12 mouse cellular contexts compared by ENCODE assay signal in genomic region chr2:118714230-118714629, GRCm38 (mm10). TPM values are rescaled to one million over a fixed set of nuclear protein-coding genes. Genes with fewer than 3 reads are reported as not detected.
DNase-seq lines count a peak whose midpoint lies in the region; ATAC-seq and TF ChIP-seq lines count a peak whose summit lies in the region.
"Had no signal": no experiment of that assay in that cellular context is flagged by ENCODE, and none has a peak within 500 bp of the region (broad histone marks: within the 10 kb centered on the region; RNA-seq: fewer than 3 reads in every experiment).

No protein-coding gene starts in this region.

- H3K4me3 ChIP-seq in forebrain, postnatal 0 days (ENCODE audit: low read depth, low read length): no peak overlapping the region
- H3K4me3 ChIP-seq in thymus, adult 2 months (ENCODE audit: control insufficient read depth, insufficient read depth, low read length): no peak overlapping the region
- H3K4me3 ChIP-seq: gastrocnemius, adult 2 months had no signal

- no peak for TF ChIP-seq POLR2A in thymus, adult 2 months (IDR thresholded peaks at IDR 0.05; ENCODE audit: control insufficient read depth, extremely low read depth, insufficient read depth, low read length, poor library complexity)

- H3K9me3 ChIP-seq in forebrain, postnatal 0 days (ENCODE audit: low read length): no peaks in the 10 kb centered on the region

- DNase-seq in frontal cortex, postnatal 25 days (ENCODE audit: low spot score in 2 of 2): no peak
- DNase-seq in forebrain, postnatal 0 days: peak; percentile 88
- DNase-seq in left cerebral cortex, postnatal 36 days (ENCODE audit: low spot score in 2 of 2): peak; percentile 60 to 63
- DNase-seq in right cerebral cortex, postnatal 14 days: peak; percentile 78
- DNase-seq in thymus, adult 2 months: no peak
- no peak for DNase-seq in heart, postnatal 36 days
- no peak for DNase-seq in adipocyte (ENCODE audit: low spot score)
- DNase-seq: adrenal gland, postnatal 25 days; gastrocnemius, adult 2 months had no signal

- peaks cover 25% of the 10 kb centered on the region for H3K4me1 ChIP-seq in forebrain, postnatal 0 days (ENCODE audit: insufficient read depth)
- H3K4me1 ChIP-seq in thymus, adult 2 months (replicated peaks; ENCODE audit: control insufficient read depth, insufficient read depth, low read length): peaks cover 14% of the 10 kb centered on the region

- TF ChIP-seq CTCF in forebrain, postnatal 0 days (IDR thresholded peaks at IDR 0.05; ENCODE audit: low read depth): no peak
- TF ChIP-seq CTCF in thymus, adult 2 months (IDR thresholded peaks at IDR 0.05; ENCODE audit: borderline replicate concordance, control insufficient read depth, extremely low read depth, insufficient read depth, low read length, poor library complexity): no peak

- intact Hi-C loops in left cerebral cortex, postnatal 36 days (cut with DNase I): no loop called here
- intact Hi-C loops in heart, postnatal 36 days (cut with DNase I): no loop called here

- no peak overlapping the region for H3K9ac ChIP-seq in forebrain, postnatal 0 days

- H3K27ac ChIP-seq in forebrain, postnatal 0 days (ENCODE audit: low read depth, low read length): peak overlapping the region; percentile 69
- H3K27ac ChIP-seq in thymus, adult 2 months (ENCODE audit: control insufficient read depth, insufficient read depth, low read length): no peak overlapping the region
- H3K27ac ChIP-seq: gastrocnemius, adult 2 months had no signal

- H3K27me3 ChIP-seq in forebrain, postnatal 0 days (ENCODE audit: insufficient read depth, low read length): peaks cover 4% of the 10 kb centered on the region; the same call in 1 of the 2 replicates
- no peaks in the 10 kb centered on the region for H3K27me3 ChIP-seq in thymus, adult 2 months (ENCODE audit: control insufficient read depth, insufficient read depth, low read length)

- ATAC-seq in frontal cortex, adult (ENCODE audit: low TSS enrichment): peak; percentile 91
- ATAC-seq in forebrain, postnatal 0 days: peak; percentile 90
- ATAC-seq: inflammation-experienced regulatory T-cells, adult 6 months had no signal

- peak overlapping the region; percentile 27 for H3K4me2 ChIP-seq in forebrain, postnatal 0 days (ENCODE audit: low read depth)

- H3K36me3 ChIP-seq in forebrain, postnatal 0 days (ENCODE audit: insufficient read depth): no peaks in the 10 kb centered on the region
- peaks cover 17% of the 10 kb centered on the region for H3K36me3 ChIP-seq in thymus, adult 2 months (ENCODE audit: control insufficient read depth, insufficient read depth, low read length)

- 32% methylated on average over 4 of the region's 4 CpGs for WGBS in forebrain, postnatal 0 days
- WGBS in thymus, adult 2 months: 80% methylated on average over 4 of the region's 4 CpGs

RNA-seq across cellular contexts. Expression of gene Ankrd63, which starts 10.5 kb away (rescaled TPM):
- 1.1 and 2.0 TPM in 2 replicates for total RNA-seq in forebrain, postnatal 0 days (2014; rRNA removed)
- polyA plus RNA-seq in forebrain, postnatal 0 days (2015; fragmentation: Nextera tagmentation; extraction: Ambion mirVana): 0.62 and 0.64 TPM in 2 replicates
- 10 to 100 TPM; 20.0 to 32.2 TPM for total RNA-seq in left cerebral cortex, postnatal 36 days (2021)
- 0.20 and 0.27 TPM in 2 replicates for polyA plus RNA-seq in thymus, adult 2 months (2012; rRNA removed)
- 1 to 10 TPM; 1.4 to 2.5 TPM for total RNA-seq in heart, postnatal 36 days (2021)
- polyA plus RNA-seq: inflammation-experienced regulatory T-cells, adult 6 months; stomach, embryonic 14.5 days had no signal

RNA-seq across cellular contexts. Expression of gene Plcb2, which starts 14.0 kb away (rescaled TPM):
- 0.92 and 1.1 TPM in 2 replicates for total RNA-seq in forebrain, postnatal 0 days (2014; rRNA removed)
- polyA plus RNA-seq in forebrain, postnatal 0 days (2015; fragmentation: Nextera tagmentation; extraction: Ambion mirVana): 0.52 and 0.83 TPM in 2 replicates
- 1 to 10 TPM; 2.4 to 3.4 TPM for total RNA-seq in left cerebral cortex, postnatal 36 days (2021)
- polyA plus RNA-seq in thymus, adult 2 months (2012; rRNA removed): 79.9 and 94.4 TPM in 2 replicates
- total RNA-seq in heart, postnatal 36 days (2021): 1 to 10 TPM; 1.9 to 2.7 TPM

RNA-seq across cellular contexts. Expression of gene Inafm2, which starts 31.3 kb away (rescaled TPM):
- 13.8 and 14.2 TPM in 2 replicates for total RNA-seq in forebrain, postnatal 0 days (2014; rRNA removed)
- polyA plus RNA-seq in forebrain, postnatal 0 days (2015; fragmentation: Nextera tagmentation; extraction: Ambion mirVana): 15.7 and 17.2 TPM in 2 replicates
- total RNA-seq in left cerebral cortex, postnatal 36 days (2021): 10 to 100 TPM; 41.5 to 43.0 TPM
- polyA plus RNA-seq in thymus, adult 2 months (2012; rRNA removed): 18.9 and 25.7 TPM in 2 replicates
- total RNA-seq in heart, postnatal 36 days (2021): 10 to 100 TPM; 27.2 to 29.6 TPM

RNA-seq across cellular contexts. Expression of gene Ccdc9b, which starts 48.2 kb away (rescaled TPM):
- 1.8 and 2.4 TPM in 2 replicates for total RNA-seq in forebrain, postnatal 0 days (2014; rRNA removed)
- 0.33 and 0.53 TPM in 2 replicates for polyA plus RNA-seq in forebrain, postnatal 0 days (2015; fragmentation: Nextera tagmentation; extraction: Ambion mirVana)
- total RNA-seq in left cerebral cortex, postnatal 36 days (2021): 1 to 10 TPM; 4.8 to 5.5 TPM
- polyA plus RNA-seq in thymus, adult 2 months (2012; rRNA removed): 1.2 and 1.8 TPM in 2 replicates
- 10 to 100 TPM; 24.1 to 28.3 TPM for total RNA-seq in heart, postnatal 36 days (2021)

RNA-seq across cellular contexts. Expression of gene Pak6, which starts 51.1 kb away (rescaled TPM):
- 71.4 and 84.4 TPM in 2 replicates for total RNA-seq in forebrain, postnatal 0 days (2014; rRNA removed)
- 39.6 and 61.9 TPM in 2 replicates for polyA plus RNA-seq in forebrain, postnatal 0 days (2015; fragmentation: Nextera tagmentation; extraction: Ambion mirVana)
- 100 to 1,000 TPM in 1 of 2 experiments, 10 to 100 TPM in 1; 83.4 to 104 TPM for total RNA-seq in left cerebral cortex, postnatal 36 days (2021)
- 4.3 and 4.7 TPM in 2 replicates for polyA plus RNA-seq in thymus, adult 2 months (2012; rRNA removed)
- total RNA-seq in heart, postnatal 36 days (2021): 10 to 100 TPM; 10.1 to 13.0 TPM
- total RNA-seq: gastrocnemius, adult 2 months had no signal

Comparison
In these comparisons a context has a peak if more than half of its experiments do, and no peak if none do; other contexts are left out.
1. DNase-seq: peak in forebrain, postnatal 0 days (single experiment), left cerebral cortex, postnatal 36 days (2 of 2) and right cerebral cortex, postnatal 14 days (single experiment); none in frontal cortex, postnatal 25 days (0 of 2), thymus, adult 2 months (single experiment), heart, postnatal 36 days (0 of 2) and adipocyte (single experiment).